Mouse (Mus musculus) embryonic facial prominence, embryonic 15.5 days (tissue): ENCODE measurements around the gene Agrn. TPM values are rescaled to one million over a fixed set of nuclear protein-coding genes. Genes with fewer than 3 reads are reported as not detected.
A peak's percentile ranks its signal among the peaks of the same experiment; 100 is the strongest.

ENCODE experiments used
- ATAC-seq: fragments of 200-750 bp; cut with Nextera tagmentation; 2 replicates; pipeline ENCODE4 v1.8.0; 2017; ENCODE audit warnings: low read depth, moderate TSS enrichment; ENCODE audit not compliant: insufficient number of reproducible peaks, low FRiP score, low TSS enrichment
- H3K27ac ChIP-seq: fragments of 300-500 bp; sonication (generic); replicated peaks from 2 replicates; pipeline ENCODE4 v1.5.1; 2015; ENCODE audit warnings: mild to moderate bottlenecking, inconsistent platforms
- H3K27me3 ChIP-seq: fragments of 300-500 bp; sonication (generic); 2 replicates; pipeline ENCODE4 v1.6.1; 2015; ENCODE audit warnings: inconsistent platforms
- H3K36me3 ChIP-seq: fragments of 300-500 bp; sonication (generic); 2 replicates; pipeline ENCODE4 v1.6.1; 2015; ENCODE audit warnings: mild to moderate bottlenecking, inconsistent platforms
- H3K4me1 ChIP-seq: fragments of 300-500 bp; sonication (generic); 2 replicates; pipeline ENCODE4 v1.6.1; 2015; ENCODE audit warnings: inconsistent platforms
- H3K4me2 ChIP-seq: fragments of 300-500 bp; sonication (generic); replicated peaks from 2 replicates; pipeline ENCODE4 v1.6.1; 2015; ENCODE audit warnings: mild to moderate bottlenecking, inconsistent platforms
- H3K4me3 ChIP-seq: fragments of 300-500 bp; sonication (generic); replicated peaks from 2 replicates; pipeline ENCODE4 v1.5.1; 2015; ENCODE audit warnings: mild to moderate bottlenecking, inconsistent platforms
- H3K9ac ChIP-seq: fragments of 300-500 bp; sonication (generic); 2 replicates; pipeline ENCODE4 v1.6.1; 2015; ENCODE audit warnings: inconsistent platforms
- H3K9me3 ChIP-seq: fragments of 300-500 bp; sonication (generic); replicated peaks from 2 replicates; pipeline ENCODE4 v1.6.1; 2016; ENCODE audit warnings: inconsistent platforms
- WGBS: fragments of 180-500 bp; shearing (Covaris S2); methylation state at CpG from one replicate; pipeline ENCODE4 v1.1.7; 2015; 5-methylcytosine and 5-hydroxymethylcytosine counted together
- polyA plus RNA-seq: library from polyadenylated mRNA; unstranded; fragments of >200 nt; fragmentation: Nextera tagmentation; extraction: Ambion mirVana; gene quantifications from 2 replicates; pipeline ENCODE4 v1.2.1, GENCODE M21; 2015

Gene Agrn
- polyA plus RNA-seq, result 72.1 and 82.0 TPM in 2 replicates

GRCm38 (mm10) chr4:156197131-156197828 lies at the start of gene Agrn:
Gene Agrn, minus strand, starts transcription at chr4:156197488.
- WGBS, result 1% methylated on average over 23 of the region's 88 CpGs

GRCm38 (mm10) chr4:156236651-156237447 lies 39.6 kb upstream of the Agrn start:
- Histone ChIP-seq H3K27me3 (no peaks in the 10 kb centered on the region), H3K9me3 (no peaks in the 10 kb centered on the region), H3K4me2 (peak overlapping the region; percentile 94), H3K36me3 (peaks cover 60% of the 10 kb centered on the region), H3K9ac (no peak overlapping the region), H3K4me1 (peaks cover 31% of the 10 kb centered on the region), H3K27ac (peak overlapping the region; percentile 90; the same call in 1 of the 2 replicates), H3K4me3 (peak overlapping the region; percentile 70)
- no peak for ATAC-seq
- 28% methylated on average over 56 of the region's 60 CpGs for WGBS

More at GRCm38 (mm10) chr4:156197131-156197828, at the start of gene Agrn:
- no peaks in the 10 kb centered on the region for H3K9me3 ChIP-seq
- peaks cover 6% of the 10 kb centered on the region; the same call in 1 of the 2 replicates for H3K36me3 ChIP-seq
- H3K27ac ChIP-seq, result peak within 1 kb of the TSS; percentile 90
- H3K4me2 ChIP-seq, result peak within 1 kb of the TSS; percentile 92
- no peaks in the 10 kb centered on the region for H3K27me3 ChIP-seq
- H3K9ac ChIP-seq, result peak within 1 kb of the TSS; percentile 86
- H3K4me3 ChIP-seq, result peak within 1 kb of the TSS; percentile 93
- ATAC-seq, result peak; percentile 86
- H3K4me1 ChIP-seq, result peaks cover 50% of the 10 kb centered on the region

GRCm38 (mm10) chr4:156235808-156236533 lies 38.7 kb upstream of the Agrn start, which contains the start of gene Noc2l:
Gene Noc2l, plus strand, starts transcription at chr4:156236010.
- H3K27ac ChIP-seq, result peak within 1 kb of the TSS; percentile 90
- peak within 1 kb of the TSS; percentile 70 for H3K4me3 ChIP-seq
- WGBS, result under 1% methylated on average over 87 of the region's 90 CpGs
- H3K9me3 ChIP-seq, result no peaks in the 10 kb centered on the region
- peak within 1 kb of the TSS; percentile 72 for H3K9ac ChIP-seq
- peak; percentile 91 for ATAC-seq
- H3K4me1 ChIP-seq, result peaks cover 31% of the 10 kb centered on the region
- peaks cover 60% of the 10 kb centered on the region for H3K36me3 ChIP-seq
- H3K4me2 ChIP-seq, result peak within 1 kb of the TSS; percentile 94
- H3K27me3 ChIP-seq, result no peaks in the 10 kb centered on the region

GRCm38 (mm10) chr4:156235360-156235770 lies 38.1 kb upstream of the Agrn start:
- Histone ChIP-seq H3K27me3 (no peaks in the 10 kb centered on the region), H3K9me3 (no peaks in the 10 kb centered on the region), H3K9ac (peak overlapping the region; percentile 72), H3K4me3 (peak overlapping the region; percentile 70), H3K4me2 (peak overlapping the region; percentile 94), H3K27ac (peak overlapping the region; percentile 90; the same call in 1 of the 2 replicates), H3K36me3 (peaks cover 60% of the 10 kb centered on the region), H3K4me1 (peaks cover 31% of the 10 kb centered on the region)
- WGBS, result under 1% methylated on average over 15 of the region's 15 CpGs
- ATAC-seq, result peak; percentile 22

GRCm38 (mm10) chr4:156234701-156235213 lies 37.5 kb upstream of the Agrn start, which contains the start of gene Plekhn1:
Gene Plekhn1, minus strand, starts transcription at chr4:156234857.
- WGBS, result under 1% methylated on average over 48 of the region's 48 CpGs
- H3K36me3 ChIP-seq, result peaks cover 60% of the 10 kb centered on the region

GRCm38 (mm10) chr4:156234021-156234501 lies 36.8 kb upstream of the Agrn start:
- peak overlapping the region; percentile 94 for H3K4me2 ChIP-seq
- H3K27me3 ChIP-seq, result no peaks in the 10 kb centered on the region
- H3K36me3 ChIP-seq, result peaks cover 60% of the 10 kb centered on the region
- peak overlapping the region; percentile 58 for H3K9ac ChIP-seq
- peaks cover 31% of the 10 kb centered on the region for H3K4me1 ChIP-seq
- ATAC-seq, result no peak
- no peaks in the 10 kb centered on the region for H3K9me3 ChIP-seq
- peak overlapping the region; percentile 60 for H3K27ac ChIP-seq
- 4% methylated on average over 17 of the region's 17 CpGs for WGBS
- peak overlapping the region; percentile 70 for H3K4me3 ChIP-seq

More at GRCm38 (mm10) chr4:156234701-156235213, 37.5 kb upstream of the Agrn start, which contains the start of gene Plekhn1:
- Histone ChIP-seq H3K4me1 (peaks cover 31% of the 10 kb centered on the region), H3K27me3 (no peaks in the 10 kb centered on the region), H3K4me2 (peak within 1 kb of the TSS; percentile 94), H3K9me3 (no peaks in the 10 kb centered on the region), H3K9ac (peak within 1 kb of the TSS; percentile 72), H3K27ac (peak within 1 kb of the TSS; percentile 90), H3K4me3 (peak within 1 kb of the TSS; percentile 70)
- ATAC-seq, result 0 out of 2 replicates have a peak, but pooled peaks have one; percentile 30

- H3K27ac ChIP-seq, result peak overlapping the region; percentile 73
- peak overlapping the region; percentile 28 for H3K4me3 ChIP-seq
- WGBS, result 17% methylated on average over 12 of the region's 12 CpGs
- H3K27me3 ChIP-seq, result no peaks in the 10 kb centered on the region
- H3K36me3 ChIP-seq, result peaks cover 44% of the 10 kb centered on the region
- no peak overlapping the region for H3K9ac ChIP-seq
- no peaks in the 10 kb centered on the region for H3K9me3 ChIP-seq
- peaks cover 26% of the 10 kb centered on the region for H3K4me1 ChIP-seq
- ATAC-seq, result peak; percentile 37
- H3K4me2 ChIP-seq, result peak overlapping the region; percentile 34
Observed at GRCm38 (mm10) chr4:156228393-156229024, 31.2 kb upstream of the Agrn start.

- H3K4me3 ChIP-seq, result peak overlapping the region; percentile 28
- peak overlapping the region; percentile 73 for H3K27ac ChIP-seq
- 0 out of 2 replicates have a peak, but pooled peaks have one; percentile 18 for ATAC-seq
- H3K9ac ChIP-seq, result no peak overlapping the region
- H3K9me3 ChIP-seq, result no peaks in the 10 kb centered on the region
- peak overlapping the region; percentile 34 for H3K4me2 ChIP-seq
- H3K27me3 ChIP-seq, result no peaks in the 10 kb centered on the region
- peaks cover 19% of the 10 kb centered on the region for H3K4me1 ChIP-seq
- H3K36me3 ChIP-seq, result peaks cover 41% of the 10 kb centered on the region
- 27% methylated on average over 18 of the region's 18 CpGs for WGBS
Observed at GRCm38 (mm10) chr4:156227752-156228392, 30.6 kb upstream of the Agrn start.

- H3K4me2 ChIP-seq, result no peak overlapping the region
- ATAC-seq, result no peak
- peaks cover 14% of the 10 kb centered on the region for H3K36me3 ChIP-seq
- WGBS, result 75% methylated on average over 2 of the region's 2 CpGs
- H3K4me1 ChIP-seq, result peaks cover 19% of the 10 kb centered on the region
- no peaks in the 10 kb centered on the region for H3K9me3 ChIP-seq
- H3K9ac ChIP-seq, result no peak overlapping the region
- H3K27me3 ChIP-seq, result no peaks in the 10 kb centered on the region
- H3K4me3 ChIP-seq, result no peak overlapping the region
- no peak overlapping the region for H3K27ac ChIP-seq
Observed at GRCm38 (mm10) chr4:156224276-156224675, 27.0 kb upstream of the Agrn start.
